Mouse (Mus musculus): ENCODE data around the gene Olfr481.

Gene Olfr481

GRCm38 (mm10) chr7:108079555-108079954, at the start of gene Olfr481:
TSS of gene Olfr481 (plus strand) at chr7:108079855.
- DNase-seq = no peak

GRCm38 (mm10) chr7:108033889-108034288, 45.8 kb upstream of the Olfr481 start, which contains the start of gene Olfr478:
TSS of gene Olfr478 (minus strand) at chr7:108033989.
- DNase-seq = no peak

GRCm38 (mm10) chr7:108050393-108050792, 29.3 kb upstream of the Olfr481 start, which contains the start of gene Olfr479:
TSS of gene Olfr479 (plus strand) at chr7:108050693.
- DNase-seq = no peak

- DNase-seq = no peak
Observed at GRCm38 (mm10) chr7:108067246-108067645, 12.4 kb upstream of the Olfr481 start, which contains the start of gene Olfr480. TSS of gene Olfr480 (minus strand) at chr7:108067346.

- no peak for DNase-seq
Observed at GRCm38 (mm10) chr7:108097486-108097885, 17.8 kb downstream of the Olfr481 start, which contains the start of gene Olfr482. TSS of gene Olfr482 (minus strand) at chr7:108097586.

GRCm38 (mm10) chr7:108100549-108100948, 20.9 kb downstream of the Olfr481 start, which contains the start of gene Olfr483:
TSS of gene Olfr483 (plus strand) at chr7:108100849.
- DNase-seq = no peak

GRCm38 (mm10) chr7:108120681-108121080, 41.0 kb downstream of the Olfr481 start:
- no peak for DNase-seq

- no peak for DNase-seq
Observed at GRCm38 (mm10) chr7:108121416-108121815, 41.8 kb downstream of the Olfr481 start.

GRCm38 (mm10) chr7:108127349-108127748, 47.7 kb downstream of the Olfr481 start, which contains the start of gene Olfr484:
TSS of gene Olfr484 (minus strand) at chr7:108127449.
- DNase-seq = no peak

All from cerebellum, adult 8-10 months (tissue).